Mouse (Mus musculus) CD4-positive helper T cell, adult 2 months (primary cell): ENCODE data around the gene Zdhhc17.

ENCODE experiments used
- DNase-seq: peaks from one replicate; pipeline ENCODE4 v3.0.0-alpha.2; 2012; ENCODE audit warnings: low read depth, missing footprints, low spot score

Zdhhc17 gene

DNA sequence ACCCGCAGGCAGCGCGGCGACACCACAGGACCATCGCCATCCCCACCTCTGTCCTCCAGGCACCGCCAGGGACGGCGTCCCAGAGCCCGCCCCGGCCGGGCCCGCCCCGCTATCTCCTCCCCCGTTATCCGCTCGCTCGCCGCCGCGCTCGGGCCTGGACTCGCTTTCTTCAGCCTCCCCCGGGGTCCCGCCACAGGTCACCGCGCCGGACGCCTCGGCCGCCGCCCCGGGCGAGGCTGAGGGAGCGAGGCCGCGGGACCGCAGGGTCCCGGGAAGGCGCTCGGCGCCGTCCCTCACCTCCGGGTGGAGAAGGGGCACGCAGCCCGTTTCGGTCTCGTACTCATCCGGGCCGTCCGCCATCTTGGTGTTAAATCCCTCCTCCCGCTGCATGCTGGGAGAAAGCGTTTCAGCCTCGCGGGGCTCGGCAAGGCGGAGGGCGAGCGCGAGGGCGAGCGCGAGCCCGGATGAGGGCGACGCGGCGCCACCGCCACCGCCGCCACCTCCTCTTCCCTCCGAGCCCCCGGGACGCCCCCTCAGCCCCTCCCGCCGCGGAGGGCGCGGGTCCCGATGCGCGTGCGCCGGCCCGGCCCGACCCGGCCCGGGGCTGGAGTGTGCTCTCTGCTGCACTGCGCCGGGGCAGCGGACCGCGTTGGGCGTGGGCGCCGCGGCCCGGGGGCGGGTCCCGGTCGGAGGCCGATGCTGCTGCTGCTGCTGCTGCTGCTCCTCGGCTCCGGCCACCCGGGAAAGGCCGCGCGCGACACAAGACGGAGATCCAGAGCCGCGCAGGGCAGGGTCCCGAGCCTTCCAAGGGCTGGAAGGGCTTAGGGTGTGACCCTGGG lies at the start of gene Zdhhc17:
TSS of gene Zdhhc17 (minus strand) at position 500 of the 839 bp plus-strand sequence.
- peak; percentile 92 for DNase-seq

DNA sequence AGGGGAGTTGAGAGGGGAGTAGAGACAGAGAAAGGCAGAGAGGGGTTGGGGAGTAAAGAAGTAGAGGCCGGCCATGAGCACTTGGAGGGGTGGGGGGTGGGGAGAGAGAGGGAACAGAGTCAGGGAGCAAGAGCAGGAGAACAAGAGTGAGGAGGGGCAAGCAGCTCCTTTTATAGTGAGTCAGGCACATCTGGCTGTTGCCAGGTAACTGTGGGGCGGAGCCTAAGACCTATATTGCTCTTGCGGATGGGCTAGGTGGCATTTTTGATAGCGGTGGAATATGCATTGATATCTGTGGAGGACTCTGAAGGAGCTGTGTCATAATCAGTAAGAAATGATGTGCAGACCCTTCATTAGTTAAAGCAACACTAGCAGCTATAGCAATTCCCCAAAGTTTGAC lies 45.8 kb upstream of the Zdhhc17 start:
- DNase-seq: no peak

DNA sequence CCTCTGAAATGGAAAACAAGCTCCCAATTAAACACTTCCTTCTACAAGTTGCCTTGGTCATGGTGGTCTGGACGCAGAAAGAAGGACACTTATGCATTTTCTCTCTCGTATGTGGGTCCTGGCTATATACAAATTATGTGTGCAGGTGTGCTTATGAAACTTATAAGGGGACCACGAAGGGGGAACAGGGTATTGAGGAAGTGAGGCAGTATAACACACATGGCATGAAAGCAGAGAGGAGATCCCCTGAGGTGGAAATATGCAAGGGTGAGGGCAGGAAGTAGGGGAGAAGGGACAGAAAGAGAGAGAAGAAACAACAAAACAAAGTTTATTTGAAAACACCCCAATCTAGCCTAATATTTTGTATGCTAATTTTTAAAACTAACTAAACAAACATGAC lies 41.7 kb upstream of the Zdhhc17 start:
- no peak for DNase-seq

DNA sequence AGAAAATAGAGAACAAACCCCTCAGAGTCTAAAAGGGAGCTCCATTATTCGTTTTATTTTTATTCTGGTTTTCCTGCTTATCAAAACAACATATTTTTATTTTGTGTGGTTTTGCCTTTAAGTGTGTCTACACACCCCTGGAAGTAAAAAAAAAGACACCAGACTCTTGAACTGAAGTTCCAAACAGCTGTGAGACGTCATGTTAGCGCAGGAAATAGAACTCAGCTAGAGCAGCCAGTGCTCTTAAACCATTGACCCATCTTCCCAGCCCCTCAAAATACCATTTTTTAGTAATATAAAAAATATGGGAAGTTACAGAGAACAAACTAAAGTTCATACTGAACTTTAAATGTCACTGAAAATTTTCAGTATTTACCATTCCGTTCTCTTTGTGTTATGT lies 40.6 kb upstream of the Zdhhc17 start:
- no peak for DNase-seq

DNA sequence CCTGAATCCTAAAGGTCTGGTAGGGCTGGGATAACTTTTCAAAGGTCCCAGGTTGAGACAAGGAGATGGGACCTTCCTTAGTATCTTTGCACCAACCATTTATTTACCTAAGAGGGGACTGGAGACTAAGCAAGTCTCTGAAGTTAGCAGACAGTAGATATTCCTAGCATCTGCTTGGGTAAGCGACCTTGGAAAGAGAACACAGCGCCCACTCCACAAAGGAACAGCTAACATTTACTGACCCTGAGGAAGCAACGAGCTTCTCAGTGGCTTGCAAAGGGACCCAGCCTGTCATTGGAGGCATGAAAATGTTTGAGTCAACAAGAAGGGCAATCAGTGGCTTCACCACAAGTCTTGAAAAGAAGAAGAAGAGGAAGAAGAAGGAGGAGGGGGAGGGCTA lies 40.1 kb upstream of the Zdhhc17 start:
- no peak for DNase-seq

DNA sequence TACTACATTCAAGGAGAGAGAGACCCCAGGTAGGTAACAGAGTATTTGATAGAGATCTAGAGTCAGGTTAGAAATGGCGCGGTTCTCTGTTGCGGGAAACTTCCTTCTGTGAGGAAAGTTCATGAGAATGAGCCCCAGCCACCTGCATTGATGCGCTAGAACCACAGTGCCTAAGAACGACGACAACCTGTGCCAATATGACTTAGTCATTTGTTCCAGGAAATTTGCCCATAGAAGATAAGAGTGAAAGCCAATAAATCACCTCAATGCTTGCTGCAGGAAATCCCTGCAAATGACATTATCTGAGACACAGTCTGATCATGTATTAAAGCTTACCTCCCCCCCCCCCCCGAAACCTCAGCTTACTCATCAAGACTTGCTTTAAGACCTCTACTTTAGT lies 38.0 kb upstream of the Zdhhc17 start:
- no peak for DNase-seq

DNA sequence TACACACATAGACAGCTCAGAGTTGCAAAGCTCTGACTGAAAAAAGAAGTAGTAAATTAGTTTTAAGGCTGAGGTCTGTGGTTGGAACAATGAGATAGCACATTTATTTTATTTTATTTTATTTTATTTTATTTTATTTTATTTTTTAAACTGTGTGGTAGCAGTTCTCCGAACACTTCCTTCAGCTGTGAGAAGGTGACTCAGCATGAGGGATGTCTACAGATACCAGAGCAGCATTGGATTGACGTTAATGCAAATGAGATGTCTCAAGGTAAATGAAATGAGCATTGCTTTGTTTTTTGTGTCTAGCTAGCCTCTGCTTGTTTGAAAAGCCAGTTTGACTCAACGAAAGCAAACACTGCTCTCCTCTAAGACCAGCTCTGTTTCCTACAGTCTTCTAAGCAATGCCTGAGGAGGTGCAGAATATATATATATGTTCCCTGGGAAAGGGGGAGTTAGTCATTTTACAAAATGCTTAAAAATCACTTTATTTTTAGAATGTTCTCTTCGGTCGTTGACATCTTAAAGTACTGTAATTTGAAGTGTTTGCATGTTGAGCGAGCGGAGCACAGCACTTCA lies 30.2 kb upstream of the Zdhhc17 start:
- DNase-seq: no peak

DNA sequence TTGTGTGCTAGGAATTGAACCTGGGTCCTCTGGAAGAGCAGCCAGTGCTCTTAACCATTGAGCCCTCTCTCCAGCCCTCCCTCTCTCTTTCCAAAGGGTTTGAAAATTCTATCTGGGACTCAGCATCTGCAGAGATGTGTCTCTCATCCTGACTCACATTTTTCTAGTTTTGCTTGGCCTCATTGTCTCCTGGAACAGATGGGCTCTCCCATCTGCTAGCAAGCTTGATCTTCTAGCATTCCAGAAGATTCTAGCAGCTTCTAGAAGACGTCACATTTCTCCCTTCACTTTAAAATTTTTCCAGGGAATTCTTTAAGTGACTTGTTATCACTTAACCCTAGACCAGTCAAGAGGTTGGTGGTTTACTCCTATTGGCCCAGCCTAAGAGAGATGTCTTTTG lies 26.9 kb upstream of the Zdhhc17 start:
- no peak for DNase-seq

DNA sequence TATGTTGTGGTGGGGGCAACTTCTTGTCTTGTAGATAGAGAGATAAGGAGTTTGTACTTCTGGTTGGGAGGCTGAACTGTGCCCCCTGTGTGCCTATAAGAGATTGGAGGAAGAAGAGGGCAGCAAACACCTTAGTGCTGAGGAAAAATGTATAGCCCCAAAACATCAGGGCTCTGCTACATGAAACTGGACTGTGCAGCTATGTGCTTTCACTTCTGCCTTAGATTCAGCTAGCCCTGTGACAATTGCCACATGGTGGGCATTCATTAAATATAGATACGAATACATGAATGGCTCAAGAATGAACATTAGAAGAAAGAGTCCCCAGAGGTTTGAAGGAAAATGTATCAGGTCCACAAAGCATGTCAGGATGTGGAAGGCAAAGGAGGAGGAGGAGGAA lies 25.2 kb upstream of the Zdhhc17 start:
- no peak for DNase-seq

DNA sequence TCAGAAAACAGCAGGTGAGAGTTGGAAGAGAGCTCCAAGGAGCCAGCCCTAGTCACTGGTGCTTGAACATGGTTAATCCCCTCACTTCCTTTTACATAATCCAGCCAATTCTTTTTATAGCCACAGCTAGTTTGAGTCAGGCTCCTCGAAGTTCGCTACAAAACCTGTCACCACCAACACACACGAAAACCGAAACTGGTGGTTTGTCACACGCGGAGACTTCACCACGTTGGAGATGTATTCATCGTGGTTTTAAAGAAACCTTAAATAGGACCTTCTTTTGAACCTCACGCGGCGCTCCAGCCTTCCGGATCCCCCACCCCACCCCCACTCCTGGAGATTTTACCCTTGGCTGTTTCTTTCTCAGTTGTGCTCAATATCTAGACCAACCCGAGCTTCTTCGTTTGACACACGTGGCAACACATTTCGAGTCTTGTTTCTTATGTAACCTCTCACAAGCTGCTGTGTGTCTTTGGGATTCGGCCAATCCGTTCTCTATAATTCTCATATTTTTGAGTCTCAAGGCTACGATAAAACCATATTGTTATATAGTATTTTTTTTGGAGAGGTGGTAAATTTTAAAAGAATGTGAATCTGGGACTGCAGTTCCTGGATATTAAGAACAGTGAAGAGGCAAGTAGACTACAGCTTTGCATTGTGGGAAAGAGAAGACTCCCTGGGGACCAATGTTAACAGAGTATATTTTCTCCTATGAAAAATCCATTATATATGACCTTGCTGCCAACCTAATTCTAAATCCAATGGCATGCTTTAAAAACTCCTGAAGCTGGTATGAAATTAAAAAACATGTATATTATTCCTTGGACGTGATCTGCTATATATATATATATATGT lies 21.8 kb upstream of the Zdhhc17 start:
- DNase-seq: peak; percentile 62

DNA sequence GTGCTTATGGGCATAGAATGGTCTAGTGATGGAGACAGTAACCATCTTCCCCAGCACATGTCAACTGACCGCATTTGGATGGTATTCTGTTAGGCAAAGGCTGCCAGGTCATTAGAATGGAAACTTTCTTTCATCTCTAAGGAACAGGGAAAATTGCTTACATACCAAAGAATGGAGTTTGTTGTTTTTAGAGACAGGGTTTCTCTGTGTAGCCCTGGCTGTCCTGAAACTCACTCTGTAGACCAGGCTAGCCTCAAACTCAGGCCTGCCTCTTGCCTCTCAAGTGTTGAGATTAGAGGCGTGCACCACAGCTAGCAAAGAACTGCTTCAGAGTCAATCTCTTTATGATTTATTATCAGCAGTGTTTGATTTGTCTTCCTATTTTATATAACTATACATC lies 20.9 kb upstream of the Zdhhc17 start:
- DNase-seq: no peak

DNA sequence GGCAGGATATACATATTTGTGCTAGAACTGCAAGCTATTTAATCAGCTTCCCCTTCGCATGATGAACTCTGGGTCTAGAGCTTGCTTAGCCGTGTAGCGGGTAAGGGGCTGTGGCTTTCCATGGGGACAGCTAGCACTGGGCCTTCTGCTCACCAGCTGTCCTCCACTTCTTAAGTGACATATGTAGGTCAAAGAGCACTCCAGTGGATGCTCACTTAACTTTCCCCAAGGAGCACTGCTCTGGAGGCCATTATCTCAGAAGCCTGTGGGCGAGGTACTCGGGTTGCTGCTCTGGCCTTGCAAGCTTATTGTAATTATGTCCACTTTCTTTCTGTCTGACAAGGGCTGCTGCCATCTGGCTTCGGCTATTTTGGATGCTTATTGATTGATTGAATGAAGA lies 16.2 kb upstream of the Zdhhc17 start:
- DNase-seq: no peak

DNA sequence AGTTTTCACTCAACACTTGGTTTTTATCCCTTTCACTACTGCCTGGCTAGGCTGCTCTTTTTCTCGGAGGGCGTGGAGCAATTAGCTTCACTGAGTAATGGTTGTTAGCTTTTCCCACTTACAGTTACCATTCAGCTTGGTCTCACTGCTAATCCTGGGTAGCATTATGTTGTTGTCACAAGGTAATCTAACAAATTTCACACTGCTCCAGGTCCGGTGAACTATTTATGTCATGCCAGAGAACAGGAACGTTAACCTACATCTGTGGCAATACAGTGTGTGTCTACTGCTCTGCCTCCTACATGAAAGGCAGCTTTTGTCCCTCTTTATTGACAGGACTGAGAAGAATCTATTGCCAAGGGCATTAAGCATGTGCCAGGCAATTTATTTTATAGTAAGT lies 14.8 kb upstream of the Zdhhc17 start:
- no peak for DNase-seq

DNA sequence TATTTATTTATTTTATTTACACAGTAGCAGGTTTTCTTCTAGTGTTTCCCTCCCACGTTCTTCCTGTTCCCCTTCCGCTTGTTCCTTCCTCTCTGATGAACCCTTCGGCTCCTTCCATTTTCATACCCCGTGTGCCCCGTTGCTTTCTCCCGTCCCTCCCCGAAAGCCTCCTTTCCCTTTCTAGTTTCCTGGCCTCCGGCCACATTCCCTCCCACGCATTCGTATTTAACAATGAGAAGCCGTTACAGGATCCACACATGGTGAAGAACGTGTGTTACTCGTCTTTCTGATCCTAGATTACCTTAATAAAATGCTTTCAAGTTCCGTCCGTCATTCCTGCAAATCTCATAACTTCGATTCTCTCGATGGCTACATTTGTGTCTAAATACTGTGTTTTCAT lies 4.5 kb upstream of the Zdhhc17 start:
- no peak for DNase-seq

DNA sequence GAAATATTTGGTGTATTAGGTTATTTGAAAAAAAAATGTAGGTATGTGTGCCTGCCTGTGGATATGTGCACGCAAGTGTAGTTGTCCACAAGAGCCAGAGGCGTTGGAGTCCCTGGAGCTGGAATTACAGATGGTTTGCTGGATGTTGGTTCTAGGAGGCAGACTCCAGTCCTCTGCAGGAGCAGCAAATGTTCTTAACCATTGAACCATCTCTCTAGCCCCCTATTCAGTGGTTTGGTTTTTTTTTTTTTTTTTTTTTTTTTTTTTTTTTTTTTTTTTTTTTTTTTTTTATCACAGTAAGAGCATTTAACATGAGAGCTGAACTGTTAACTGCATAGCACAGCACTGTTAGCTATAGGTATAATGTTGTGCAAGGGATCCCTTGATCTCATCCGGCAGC lies 3.3 kb upstream of the Zdhhc17 start:
- DNase-seq: no peak

DNA sequence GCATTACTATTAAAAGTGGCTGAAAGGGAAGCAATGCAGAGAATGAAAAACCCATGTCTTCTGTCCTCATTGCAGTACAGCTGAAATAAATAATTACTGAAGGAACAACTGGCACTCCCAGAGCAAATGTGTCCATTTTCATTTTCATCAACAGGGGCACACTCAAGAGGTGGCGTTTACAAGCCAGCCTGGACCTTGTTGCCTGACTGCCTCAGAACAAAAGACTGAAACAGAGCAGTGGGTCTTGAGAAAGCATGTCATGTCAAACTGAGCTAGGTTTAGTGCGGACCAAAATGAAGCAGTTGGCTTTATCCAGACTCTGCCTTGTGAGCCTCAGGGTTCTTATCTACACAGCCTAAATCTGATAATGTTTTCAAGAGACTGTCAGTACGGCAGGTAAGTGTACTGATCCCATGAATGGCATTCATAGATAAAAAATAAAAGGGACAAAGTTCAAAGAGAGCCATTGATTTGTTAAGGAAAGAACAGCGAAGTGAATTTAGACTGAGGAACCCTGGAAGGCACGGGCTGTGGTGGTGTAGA lies 2.6 kb upstream of the Zdhhc17 start:
- DNase-seq: no peak

DNA sequence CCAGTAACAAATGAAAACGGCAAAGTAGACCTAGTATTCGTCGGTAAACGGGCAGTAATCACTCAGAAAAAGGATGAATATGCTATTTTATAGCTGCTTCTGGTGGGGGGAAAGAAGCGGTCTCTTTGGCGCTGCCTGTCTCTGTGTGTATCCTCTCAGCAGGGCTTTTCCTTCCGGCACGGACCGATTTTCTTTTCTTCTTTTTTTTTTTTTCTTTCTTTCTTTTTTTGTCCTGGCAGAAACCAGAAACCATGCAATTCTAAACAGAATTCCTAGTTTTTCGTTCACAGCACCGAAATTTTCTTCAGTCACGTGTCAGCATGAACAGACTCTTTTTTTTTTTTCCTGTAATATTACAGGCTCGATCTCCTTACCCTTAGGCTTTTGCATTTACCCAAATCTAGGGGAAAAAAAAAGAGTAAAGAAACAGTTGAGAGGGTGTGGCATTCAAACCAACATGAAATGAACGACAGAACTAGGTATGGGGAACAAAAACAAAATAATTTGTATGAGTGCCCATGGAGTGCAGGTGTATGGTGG lies 1.4 kb upstream of the Zdhhc17 start:
- DNase-seq: peak; percentile 9

DNA sequence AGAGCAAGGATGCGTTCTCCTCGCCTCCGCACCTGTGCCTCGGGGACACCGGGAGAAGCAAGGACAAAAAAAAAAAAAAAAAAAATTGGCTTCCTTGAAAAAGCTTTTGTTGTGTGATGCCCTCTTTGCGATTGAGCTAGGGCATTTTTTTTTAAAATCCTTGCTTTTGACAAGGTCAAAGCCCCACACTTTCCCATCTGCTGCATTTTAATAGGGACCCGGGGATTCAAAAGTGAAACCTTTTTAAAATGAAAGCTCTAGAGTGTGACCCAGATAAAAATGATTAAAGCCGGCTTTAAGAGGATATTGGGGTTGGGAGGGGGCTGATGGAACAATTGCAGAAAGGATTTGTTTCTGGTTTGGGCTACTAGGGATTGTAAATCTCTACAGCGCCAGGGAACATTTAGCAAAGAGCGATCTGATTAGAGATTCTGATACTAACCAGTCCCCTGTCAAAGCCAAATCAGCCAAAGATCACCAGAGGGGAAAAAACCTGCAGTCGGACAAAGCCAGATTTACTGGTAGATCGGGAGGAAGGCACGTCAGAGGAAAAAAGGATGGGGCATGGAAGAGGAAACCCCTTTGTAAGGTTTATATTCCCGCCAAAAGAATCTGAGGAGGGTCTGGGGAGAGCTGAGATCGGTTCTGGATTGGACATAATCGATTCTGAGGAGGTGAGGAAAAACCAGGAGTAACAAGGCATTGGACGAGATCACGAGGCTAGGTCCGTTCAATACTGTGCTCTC lies 713 bp upstream of the Zdhhc17 start:
- DNase-seq: peak; percentile 55

DNA sequence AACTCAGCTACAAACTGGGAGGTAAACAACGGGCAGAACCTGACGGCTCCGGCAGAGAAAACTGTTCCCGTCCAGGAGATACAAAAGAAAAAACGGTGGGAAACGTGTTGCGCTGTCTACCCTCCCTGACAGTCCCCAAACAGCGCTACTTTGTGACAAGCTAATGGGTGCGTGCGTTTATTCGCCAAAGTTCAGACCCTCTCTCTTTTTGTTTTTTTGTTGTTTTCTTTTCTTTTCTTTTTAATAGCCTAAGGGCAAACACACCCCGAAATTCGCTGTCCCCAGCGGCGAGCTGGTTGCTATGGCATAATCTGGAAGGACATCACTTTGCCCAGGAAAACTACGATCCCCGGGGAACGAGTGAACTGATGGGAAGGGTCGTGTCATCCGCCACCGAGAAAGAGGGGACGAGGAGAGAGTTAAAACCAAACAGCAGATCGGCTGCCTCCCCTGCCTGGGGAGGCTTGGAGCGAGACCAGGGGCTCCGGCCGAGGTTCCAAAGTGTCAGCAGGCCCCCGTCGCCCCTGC lies 763 bp downstream of the Zdhhc17 start:
- DNase-seq: no peak

DNA sequence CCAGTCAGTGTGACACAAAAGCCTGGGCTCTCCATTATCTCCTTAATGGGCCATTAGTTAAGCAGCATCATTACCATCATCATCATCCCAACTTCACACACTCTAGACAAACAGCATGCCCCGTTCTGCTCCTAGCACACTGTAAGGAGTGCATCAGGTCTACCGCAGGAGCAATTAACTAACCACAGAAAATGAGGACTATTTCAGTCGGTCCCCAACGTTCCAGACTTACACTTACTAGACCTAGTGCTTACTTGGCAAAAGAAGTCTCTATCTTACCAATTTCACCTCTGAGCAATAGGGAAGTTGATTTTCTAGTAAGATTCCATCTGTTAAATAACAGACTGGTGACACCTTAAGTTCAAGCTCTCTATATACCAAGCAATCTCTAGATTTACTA lies 2.3 kb downstream of the Zdhhc17 start:
- no peak for DNase-seq
